Mouse (Mus musculus) cortical plate, adult 2 months (tissue): ENCODE measurements around the gene Mapk8ip1. TPM values are rescaled to one million over a fixed set of nuclear protein-coding genes. Genes with fewer than 3 reads are reported as not detected.
A peak's percentile ranks its signal among the peaks of the same experiment; 100 is the strongest.

Source experiments
- H3K27ac ChIP-seq: fragments of 200-500 bp; 2 replicates; pipeline ENCODE4 v1.5.1; 2012; ENCODE audit warnings: low read length, control low read depth, inconsistent platforms; ENCODE audit not compliant: insufficient read depth
- H3K4me1 ChIP-seq: fragments of 200-500 bp; 2 replicates; pipeline ENCODE4 v1.6.1; 2011; ENCODE audit warnings: low read length; ENCODE audit not compliant: control insufficient read depth, insufficient read depth
- H3K4me3 ChIP-seq: fragments of 200-500 bp; 2 replicates; pipeline ENCODE4 v1.5.1; 2011; ENCODE audit warnings: mild to moderate bottlenecking, low read length, control low read depth; ENCODE audit not compliant: insufficient read depth
- CTCF ChIP-seq: fragments of 200-500 bp; IDR thresholded peaks from 2 replicates; pipeline ENCODE4 v1.5.1; 2011; ENCODE audit warnings: mild to moderate bottlenecking, control low read depth, low read length; ENCODE audit not compliant: insufficient read depth; ENCODE audit errors: extremely low read depth
- POLR2A ChIP-seq: fragments of 200-500 bp; IDR thresholded peaks from 2 replicates; pipeline ENCODE4 v1.6.1; 2011; ENCODE audit warnings: mild to moderate bottlenecking, low read length, control low read depth; ENCODE audit not compliant: insufficient read depth; ENCODE audit errors: extremely low read depth
- polyA plus RNA-seq: library from polyadenylated mRNA; depleted of rRNA; stranded (reverse); fragments of >200 nt; gene quantifications from 2 replicates; pipeline ENCODE4 v1.2.3, GENCODE M21; 2012

Gene Mapk8ip1
- polyA plus RNA-seq, 1 experiment, result 320 TPM

DNA sequence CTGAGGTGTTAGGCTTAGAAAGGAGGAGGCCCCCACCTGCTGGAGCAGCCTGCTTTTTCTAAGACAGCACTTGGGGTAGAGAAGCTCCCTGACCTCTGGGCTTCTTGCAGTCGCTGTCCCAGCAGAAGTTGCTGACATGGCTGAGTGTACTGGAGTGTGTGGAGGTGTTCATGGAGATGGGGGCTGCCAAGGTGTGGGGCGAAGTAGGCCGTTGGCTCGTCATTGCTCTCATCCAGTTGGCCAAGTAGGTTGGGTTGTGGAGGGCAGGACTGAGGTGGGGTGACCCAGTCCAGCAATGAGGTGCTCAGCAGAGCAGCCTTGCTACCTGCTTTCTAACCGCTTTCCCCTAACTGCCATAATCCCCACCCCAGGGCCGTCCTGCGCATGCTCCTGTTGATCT is 23.7 kb downstream of the Mapk8ip1 start:
- peaks cover 5% of the 10 kb centered on the region for H3K4me1 ChIP-seq
- no peak overlapping the region for H3K4me3 ChIP-seq
- TF ChIP-seq CTCF, result no peak
- TF ChIP-seq POLR2A, result no peak
- H3K27ac ChIP-seq, result no peak overlapping the region

DNA sequence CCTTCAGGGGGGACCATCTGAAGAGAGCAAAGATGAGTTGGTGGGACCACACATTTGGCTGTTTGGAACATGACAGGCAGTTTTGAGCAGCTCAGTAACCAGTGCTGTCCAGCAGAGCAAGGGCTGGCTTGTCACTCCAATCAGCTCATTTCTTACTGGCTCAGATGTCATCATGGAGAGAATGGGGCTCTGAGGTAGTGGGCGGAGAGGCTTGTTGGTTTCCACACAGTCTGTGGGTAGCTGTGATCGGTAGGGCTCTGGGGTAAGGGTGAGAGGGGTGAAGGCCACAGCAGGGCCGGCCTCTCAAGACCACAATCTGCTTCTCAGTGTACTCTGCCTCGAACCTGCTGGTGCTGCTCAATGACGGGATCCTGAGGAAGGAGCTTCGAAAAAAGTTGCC is 24.8 kb downstream of the Mapk8ip1 start:
- peak overlapping the region; percentile 74 for H3K4me3 ChIP-seq
- no peak overlapping the region for H3K27ac ChIP-seq
- TF ChIP-seq POLR2A (no peak), CTCF (no peak)
- peaks cover 5% of the 10 kb centered on the region for H3K4me1 ChIP-seq

DNA sequence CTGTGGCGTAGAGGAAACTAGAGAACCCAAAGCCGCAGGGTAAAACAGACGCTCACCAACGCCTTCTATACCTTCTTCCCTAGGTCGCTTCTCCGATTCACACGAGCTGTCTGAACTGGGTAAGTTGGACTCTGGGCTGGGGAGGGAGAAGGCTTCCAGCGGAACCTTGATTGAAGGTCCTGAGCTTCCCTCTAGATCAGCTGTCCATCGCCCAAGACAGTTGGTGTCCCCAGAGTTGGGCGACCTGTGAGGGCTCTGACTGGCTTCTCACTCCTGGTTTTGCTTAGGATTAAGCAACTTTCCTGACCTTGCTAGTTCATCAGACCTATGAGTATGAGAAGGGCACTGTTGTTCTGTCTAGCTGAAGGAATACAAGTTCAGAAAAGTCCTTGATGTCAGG is 25.3 kb downstream of the Mapk8ip1 start:
- Histone ChIP-seq H3K4me3 (peak overlapping the region; percentile 74), H3K27ac (0 out of 2 replicates have a peak overlapping the region, but pooled peaks have one; percentile 8)

DNA sequence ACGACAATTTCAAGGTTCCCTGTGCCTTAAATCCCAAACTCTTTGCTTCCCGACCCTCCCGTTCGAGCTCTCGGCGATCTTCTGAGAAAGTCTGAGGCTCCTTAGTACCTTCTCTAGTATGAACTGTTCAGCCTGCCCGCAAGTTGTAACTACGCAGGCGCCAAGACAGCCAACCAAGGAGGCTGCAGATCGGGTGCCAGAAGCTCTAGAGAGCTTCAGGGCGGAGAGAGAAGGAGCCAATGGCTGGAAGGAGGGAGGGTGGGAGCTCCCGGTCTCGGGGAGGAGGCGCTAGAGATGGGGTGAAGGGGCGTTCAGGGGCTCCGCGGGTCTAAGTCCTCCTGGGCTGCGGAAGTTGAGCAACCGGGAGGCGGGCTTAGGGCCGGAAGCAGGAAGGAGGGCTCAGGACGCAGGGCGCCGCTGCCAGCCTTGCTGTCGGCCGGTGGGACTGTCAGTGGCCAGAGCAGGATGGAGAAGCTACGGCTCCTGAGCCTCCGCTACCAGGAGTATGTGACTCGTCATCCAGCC is 25.9 kb downstream of the Mapk8ip1 start:
- Histone ChIP-seq H3K27ac (0 out of 2 replicates have a peak overlapping the region, but pooled peaks have one; percentile 8), H3K4me3 (peak overlapping the region; percentile 74), H3K4me1 (peaks cover 5% of the 10 kb centered on the region)
- TF ChIP-seq POLR2A (peak; percentile 84), CTCF (no peak)

More for the DNA sequence above, 25.3 kb downstream of the Mapk8ip1 start:
- TF ChIP-seq POLR2A (no peak), CTCF (no peak)
- H3K4me1 ChIP-seq, result peaks cover 5% of the 10 kb centered on the region

DNA sequence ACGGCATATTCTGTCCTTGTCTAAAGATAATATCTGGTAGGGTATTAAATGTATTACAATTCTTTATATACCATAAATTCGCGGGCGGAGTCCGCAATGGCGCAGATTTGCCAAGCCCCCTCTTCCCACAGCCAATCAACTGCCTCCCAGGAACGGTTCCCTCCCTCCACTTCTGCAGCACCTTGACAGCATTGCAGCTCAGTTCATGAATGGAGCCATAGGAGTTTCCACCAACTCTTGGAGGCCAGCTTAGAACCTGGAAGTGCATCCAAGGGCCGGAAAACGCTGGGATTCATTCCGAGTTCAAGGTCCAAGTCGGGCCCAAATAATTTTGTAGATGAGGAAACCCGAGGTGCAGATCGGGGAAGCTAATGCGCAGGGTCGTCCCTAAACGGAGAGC is 26.5 kb downstream of the Mapk8ip1 start, which contains the start of the genes Pex16 and Large2:
TSS of gene Pex16 (plus strand) at position 163 of the 400 bp plus-strand sequence.
TSS of gene Large2 (minus strand) at position 356 of the 400 bp plus-strand sequence.
- 0 out of 2 replicates have a peak within 1 kb of the TSS, but pooled peaks have one; percentile 8 for H3K27ac ChIP-seq
- H3K4me3 ChIP-seq, result peak within 1 kb of the TSS; percentile 74
- peaks cover 5% of the 10 kb centered on the region for H3K4me1 ChIP-seq
- TF ChIP-seq CTCF (no peak), POLR2A (peak; percentile 73)

DNA sequence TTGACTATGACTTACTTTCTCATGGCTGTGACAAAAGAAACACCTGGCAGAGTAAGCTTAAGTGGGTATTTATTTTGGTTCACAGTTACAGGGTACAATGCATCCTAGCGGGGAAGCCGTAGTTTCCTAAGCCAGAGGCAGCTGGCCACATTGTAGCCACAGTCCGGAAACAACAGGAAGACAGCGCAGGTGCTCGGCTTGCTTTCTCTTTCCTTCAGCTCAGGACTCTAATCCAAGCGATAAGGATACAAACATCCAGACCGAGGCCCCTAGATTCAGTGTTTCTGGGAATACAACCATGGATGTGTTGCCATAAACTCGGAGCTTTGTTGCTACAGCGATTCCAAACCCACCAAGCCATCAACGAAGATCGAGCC is 27.6 kb downstream of the Mapk8ip1 start:
- Histone ChIP-seq H3K4me1 (peaks cover 5% of the 10 kb centered on the region), H3K4me3 (no peak overlapping the region), H3K27ac (no peak overlapping the region)
- TF ChIP-seq POLR2A (no peak), CTCF (no peak)

DNA sequence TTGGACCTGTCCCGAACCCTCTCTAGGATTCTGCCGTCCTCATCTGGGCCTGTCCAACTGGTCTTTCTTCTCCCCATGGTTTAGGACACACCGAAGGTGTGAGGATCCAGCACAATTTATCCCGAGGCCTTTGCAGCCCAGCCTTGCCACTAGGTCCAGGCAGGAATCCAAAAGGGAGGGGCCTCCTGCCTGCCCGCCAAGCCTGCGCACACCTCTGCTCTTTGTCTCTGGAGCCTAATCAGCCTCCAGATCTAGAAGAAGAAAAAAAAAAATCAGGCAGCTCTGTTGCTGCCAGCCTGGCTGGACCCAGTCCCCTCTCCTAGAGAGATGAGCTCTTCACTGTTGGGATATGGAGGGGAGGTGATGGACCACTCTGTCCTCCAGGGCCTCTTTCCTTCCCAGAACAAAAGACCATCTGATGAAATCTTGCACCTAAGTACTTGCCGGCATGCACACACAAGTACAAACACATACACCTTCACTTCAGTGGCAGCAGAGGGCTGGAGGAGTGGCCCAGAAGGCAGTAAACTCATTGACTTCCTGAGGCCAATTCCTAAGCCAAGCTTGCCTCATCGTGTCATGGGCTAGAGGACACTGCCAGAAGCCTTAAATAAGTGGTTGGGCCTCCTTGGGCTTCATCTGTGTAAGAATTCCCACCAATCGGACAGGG is 28.2 kb downstream of the Mapk8ip1 start:
- Histone ChIP-seq H3K4me3 (no peak overlapping the region), H3K27ac (no peak overlapping the region), H3K4me1 (peaks cover 5% of the 10 kb centered on the region)
- no peak for TF ChIP-seq CTCF
- no peak for TF ChIP-seq POLR2A

DNA sequence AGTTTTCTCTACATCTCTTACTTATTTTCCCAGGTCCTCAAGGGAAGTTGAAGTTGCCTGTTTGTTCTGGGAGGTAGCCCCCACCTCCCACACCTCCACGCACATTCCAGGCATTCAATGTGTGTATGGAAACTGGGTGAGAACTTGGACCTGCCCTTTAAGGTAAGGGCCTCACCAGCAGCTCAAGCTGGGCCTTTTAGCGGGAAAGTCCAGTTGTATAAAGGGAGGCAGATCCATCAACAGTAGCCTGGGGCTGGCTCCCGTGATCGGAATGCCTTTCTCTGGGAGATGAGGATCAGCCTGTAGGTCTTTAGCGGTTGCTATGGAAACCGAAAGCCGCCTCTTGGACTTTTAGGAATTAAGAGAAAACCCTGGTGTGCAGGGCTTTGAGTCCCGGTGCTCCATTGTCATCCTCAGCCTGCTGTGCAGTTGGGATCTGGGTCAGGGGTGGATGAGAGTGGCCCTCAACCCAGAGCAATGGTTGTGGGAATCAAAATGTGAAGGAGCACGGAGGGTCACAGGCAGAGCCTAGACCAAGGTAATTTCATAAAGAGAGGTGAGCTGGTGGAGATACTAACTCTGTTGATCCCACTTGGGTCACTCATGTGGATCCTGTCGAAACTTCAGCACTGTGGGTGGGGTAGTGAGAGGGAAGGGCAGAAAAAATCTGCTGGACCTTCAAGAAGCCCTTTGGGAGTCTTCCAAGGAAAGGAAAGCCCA is 28.9 kb downstream of the Mapk8ip1 start:
- TF ChIP-seq POLR2A (no peak), CTCF (no peak)
- peaks cover 5% of the 10 kb centered on the region for H3K4me1 ChIP-seq
- no peak overlapping the region for H3K27ac ChIP-seq
- H3K4me3 ChIP-seq, result no peak overlapping the region

DNA sequence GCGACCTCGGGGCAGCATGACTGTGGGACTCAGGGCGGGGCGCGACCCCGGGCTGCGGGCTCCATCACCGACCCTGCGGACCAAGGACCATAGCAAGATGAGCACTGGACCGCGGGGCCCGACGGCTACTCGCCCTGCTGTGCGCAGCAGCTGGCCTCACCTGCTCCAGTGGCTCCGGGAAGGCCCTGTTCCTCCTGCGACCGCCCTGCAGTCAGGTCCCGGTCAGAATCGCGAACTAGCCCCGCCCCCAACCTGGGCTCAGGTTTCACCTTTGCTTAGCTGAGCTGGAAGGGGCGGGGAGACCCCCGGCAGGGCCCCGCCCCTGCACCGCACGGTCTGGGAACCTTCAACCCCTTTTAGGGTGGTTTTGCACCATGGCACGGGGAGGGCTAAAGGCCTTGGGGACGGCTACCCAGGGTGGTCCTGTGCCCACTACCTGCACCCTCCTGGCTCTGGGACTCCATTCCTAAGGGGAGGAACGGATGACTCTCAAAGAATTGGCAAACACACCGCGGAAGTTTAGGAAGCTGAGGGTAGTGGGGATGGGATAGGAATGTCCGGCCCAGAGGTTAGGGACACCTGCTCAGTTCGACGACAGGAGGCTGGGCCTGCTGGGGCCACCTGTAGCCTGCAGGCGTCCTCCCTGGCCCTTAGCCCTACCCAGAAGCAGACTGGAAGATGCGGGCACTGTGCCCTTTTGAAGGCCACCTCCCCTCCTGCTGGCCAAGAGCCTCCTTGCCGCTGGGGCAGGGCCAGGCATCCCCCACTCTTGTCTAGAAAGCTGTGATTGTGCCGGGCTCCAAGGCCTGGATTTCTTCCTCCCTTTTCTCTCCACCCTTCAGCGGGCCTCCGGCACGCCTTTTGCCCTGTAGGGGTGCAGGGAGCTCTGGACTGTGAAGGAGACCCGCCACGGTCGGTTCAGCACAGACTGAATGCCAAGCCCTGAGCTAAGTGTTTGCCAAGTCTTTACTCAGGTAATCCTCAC is 29.9 kb downstream of the Mapk8ip1 start:
- no peak for TF ChIP-seq CTCF
- TF ChIP-seq POLR2A, result no peak
- Histone ChIP-seq H3K4me3 (no peak overlapping the region), H3K27ac (no peak overlapping the region), H3K4me1 (peaks cover 3% of the 10 kb centered on the region)
